Mouse (Mus musculus): ENCODE data around the gene Gigyf1. TPM values are rescaled to one million over a fixed set of nuclear protein-coding genes. Genes with fewer than 3 reads are reported as not detected.

Gene Gigyf1
- total RNA-seq, 1 experiment: 24.7 TPM

DNA sequence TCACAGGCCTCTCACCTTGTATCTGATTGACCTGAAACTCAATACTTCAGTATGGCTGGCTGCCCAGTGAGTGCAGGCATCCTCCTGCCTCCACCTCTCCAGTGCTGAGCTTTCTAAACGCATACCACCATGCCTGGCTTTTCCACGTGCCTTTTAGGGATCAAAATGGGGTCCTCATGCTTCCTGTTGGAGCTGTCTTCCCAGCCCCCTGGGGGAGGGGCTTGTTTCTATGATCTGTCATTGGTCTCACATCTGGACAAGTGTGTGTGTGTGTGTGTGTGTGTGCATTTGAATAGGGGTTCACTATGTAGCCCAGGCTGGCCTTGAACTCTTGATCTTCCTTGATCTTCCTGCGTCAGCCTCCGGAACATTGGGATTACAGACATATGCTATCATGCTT, 19.1 kb downstream of the Gigyf1 start:
- TF ChIP-seq ZNF384 (IDR thresholded peaks at IDR 0.05; ENCODE audit: low read depth, low read length): no peak
- TF ChIP-seq CHD2 (IDR thresholded peaks at IDR 0.05; ENCODE audit: low read depth, low read length): no peak
- no peak for TF ChIP-seq MAFK (IDR thresholded peaks at IDR 0.05; ENCODE audit: insufficient read depth, low read depth, low read length)
- no peak for TF ChIP-seq ZC3H11A (IDR thresholded peaks at IDR 0.05; ENCODE audit: borderline replicate concordance, low read depth, low read length)
- TF ChIP-seq HCFC1 (IDR thresholded peaks at IDR 0.05; ENCODE audit: borderline replicate concordance, insufficient read depth, low read length): no peak
- in situ Hi-C loops (cut with MboI; ENCODE audit: low sequenced_read_pairs in 2 of 2, unreplicated experiment in 2 of 2): no loop called here

DNA sequence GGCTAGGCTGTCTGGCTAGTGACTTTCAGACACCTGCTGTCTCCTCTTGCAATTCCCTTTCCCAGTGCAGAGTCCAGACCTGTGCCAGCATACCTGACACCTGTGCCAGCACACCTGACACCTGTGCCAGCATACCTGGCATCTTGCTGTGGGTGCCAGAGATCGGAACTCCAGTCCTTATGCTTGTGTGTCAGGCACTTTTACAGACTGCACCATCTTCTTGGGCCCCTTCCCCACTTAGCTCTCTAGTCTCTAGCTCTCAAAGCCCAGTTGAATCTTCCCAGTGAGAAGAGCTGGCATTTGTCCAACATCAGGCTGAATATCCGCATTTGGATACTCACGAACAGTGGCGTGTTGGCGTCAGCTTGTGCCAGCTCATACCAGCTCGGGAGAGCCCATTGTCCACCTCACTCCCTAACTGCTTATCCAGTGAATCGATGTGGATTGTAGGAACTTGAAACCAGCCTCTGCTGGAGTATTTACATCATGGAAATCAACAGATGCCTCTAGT, 21.0 kb downstream of the Gigyf1 start:
- H3K9me3 ChIP-seq (ENCODE audit: control insufficient read depth, insufficient read depth, low read depth, low read length): no peaks in the 10 kb centered on the region
- no peak for DNase-seq (ENCODE audit: low read depth, low spot score)
- in situ Hi-C loops (cut with MboI; ENCODE audit: low sequenced_read_pairs in 2 of 2, unreplicated experiment in 2 of 2): no loop called here
- no peak for TF ChIP-seq ZNF384 (IDR thresholded peaks at IDR 0.05; ENCODE audit: low read depth, low read length)
- TF ChIP-seq ZC3H11A (IDR thresholded peaks at IDR 0.05; ENCODE audit: borderline replicate concordance, low read depth, low read length): no peak
- no peak for TF ChIP-seq HCFC1 (IDR thresholded peaks at IDR 0.05; ENCODE audit: borderline replicate concordance, insufficient read depth, low read length)
- no peak for TF ChIP-seq CHD2 (IDR thresholded peaks at IDR 0.05; ENCODE audit: low read depth, low read length)
- no peak for TF ChIP-seq MAFK (IDR thresholded peaks at IDR 0.05; ENCODE audit: insufficient read depth, low read depth, low read length)
- H3K4me3 ChIP-seq (ENCODE audit: insufficient read depth in 1 of 2, low read depth in 1 of 2, low read length in 2 of 2, poor library complexity in 1 of 2, severe bottlenecking in 1 of 2): no peak overlapping the region
- H3K9ac ChIP-seq (ENCODE audit: insufficient read depth, low read depth, low read length, poor library complexity, severe bottlenecking): no peak overlapping the region
- H3K4me1 ChIP-seq (ENCODE audit: control insufficient read depth in 2 of 2, insufficient read depth in 2 of 2, low read length in 2 of 2, poor library complexity in 1 of 2): no peaks in the 10 kb centered on the region
- no peak overlapping the region for H3K27ac ChIP-seq (ENCODE audit: insufficient read depth, low read depth, low read length, poor library complexity, severe bottlenecking)
- H3K36me3 ChIP-seq (ENCODE audit: control insufficient read depth, insufficient read depth, low read length, poor library complexity, severe bottlenecking): no peaks in the 10 kb centered on the region

More for the DNA sequence above, 19.1 kb downstream of the Gigyf1 start:
- DNase-seq (ENCODE audit: low read depth, low spot score): no peak
- H3K4me1 ChIP-seq (ENCODE audit: control insufficient read depth in 2 of 2, insufficient read depth in 2 of 2, low read length in 2 of 2, poor library complexity in 1 of 2): no peaks in the 10 kb centered on the region
- no peak overlapping the region for H3K4me3 ChIP-seq (ENCODE audit: insufficient read depth in 1 of 2, low read depth in 1 of 2, low read length in 2 of 2, poor library complexity in 1 of 2, severe bottlenecking in 1 of 2)
- no peak overlapping the region for H3K9ac ChIP-seq (ENCODE audit: insufficient read depth, low read depth, low read length, poor library complexity, severe bottlenecking)
- H3K9me3 ChIP-seq (ENCODE audit: control insufficient read depth, insufficient read depth, low read depth, low read length): no peaks in the 10 kb centered on the region
- H3K27ac ChIP-seq (ENCODE audit: insufficient read depth, low read depth, low read length, poor library complexity, severe bottlenecking): no peak overlapping the region
- H3K36me3 ChIP-seq (ENCODE audit: control insufficient read depth, insufficient read depth, low read length, poor library complexity, severe bottlenecking): no peaks in the 10 kb centered on the region

GRCm38 (mm10) chr5:137540991-137541390, 22.6 kb downstream of the Gigyf1 start:
- Histone ChIP-seq H3K4me1 (ENCODE audit: control insufficient read depth in 2 of 2, insufficient read depth in 2 of 2, low read length in 2 of 2, poor library complexity in 1 of 2) (no peaks in the 10 kb centered on the region), H3K27ac (ENCODE audit: insufficient read depth, low read depth, low read length, poor library complexity, severe bottlenecking) (no peak overlapping the region), H3K9me3 (ENCODE audit: control insufficient read depth, insufficient read depth, low read depth, low read length) (no peaks in the 10 kb centered on the region), H3K4me3 (ENCODE audit: insufficient read depth in 1 of 2, low read depth in 1 of 2, low read length in 2 of 2, poor library complexity in 1 of 2, severe bottlenecking in 1 of 2) (no peak overlapping the region), H3K36me3 (ENCODE audit: control insufficient read depth, insufficient read depth, low read length, poor library complexity, severe bottlenecking) (no peaks in the 10 kb centered on the region), H3K9ac (ENCODE audit: insufficient read depth, low read depth, low read length, poor library complexity, severe bottlenecking) (no peak overlapping the region)
- DNase-seq (ENCODE audit: low read depth, low spot score): no peak
- no peak for TF ChIP-seq ZC3H11A (IDR thresholded peaks at IDR 0.05; ENCODE audit: borderline replicate concordance, low read depth, low read length)
- no peak for TF ChIP-seq MAFK (IDR thresholded peaks at IDR 0.05; ENCODE audit: insufficient read depth, low read depth, low read length)
- TF ChIP-seq HCFC1 (IDR thresholded peaks at IDR 0.05; ENCODE audit: borderline replicate concordance, insufficient read depth, low read length): no peak
- no peak for TF ChIP-seq CHD2 (IDR thresholded peaks at IDR 0.05; ENCODE audit: low read depth, low read length)
- TF ChIP-seq ZNF384 (IDR thresholded peaks at IDR 0.05; ENCODE audit: low read depth, low read length): no peak
- in situ Hi-C loops (cut with MboI; ENCODE audit: low sequenced_read_pairs in 2 of 2, unreplicated experiment in 2 of 2): no loop called here

- DNase-seq (ENCODE audit: low read depth, low spot score): no peak
- Histone ChIP-seq H3K27ac (ENCODE audit: insufficient read depth, low read depth, low read length, poor library complexity, severe bottlenecking) (no peak overlapping the region), H3K36me3 (ENCODE audit: control insufficient read depth, insufficient read depth, low read length, poor library complexity, severe bottlenecking) (no peaks in the 10 kb centered on the region), H3K4me3 (ENCODE audit: insufficient read depth in 1 of 2, low read depth in 1 of 2, low read length in 2 of 2, poor library complexity in 1 of 2, severe bottlenecking in 1 of 2) (no peak overlapping the region), H3K4me1 (ENCODE audit: control insufficient read depth in 2 of 2, insufficient read depth in 2 of 2, low read length in 2 of 2, poor library complexity in 1 of 2) (no peaks in the 10 kb centered on the region), H3K9me3 (ENCODE audit: control insufficient read depth, insufficient read depth, low read depth, low read length) (no peaks in the 10 kb centered on the region), H3K9ac (ENCODE audit: insufficient read depth, low read depth, low read length, poor library complexity, severe bottlenecking) (no peak overlapping the region)
- no peak for TF ChIP-seq MAFK (IDR thresholded peaks at IDR 0.05; ENCODE audit: insufficient read depth, low read depth, low read length)
- TF ChIP-seq HCFC1 (IDR thresholded peaks at IDR 0.05; ENCODE audit: borderline replicate concordance, insufficient read depth, low read length): no peak
- TF ChIP-seq ZNF384 (IDR thresholded peaks at IDR 0.05; ENCODE audit: low read depth, low read length): no peak
- TF ChIP-seq CHD2 (IDR thresholded peaks at IDR 0.05; ENCODE audit: low read depth, low read length): no peak
- no peak for TF ChIP-seq ZC3H11A (IDR thresholded peaks at IDR 0.05; ENCODE audit: borderline replicate concordance, low read depth, low read length)
- in situ Hi-C loops (cut with MboI; ENCODE audit: low sequenced_read_pairs in 2 of 2, unreplicated experiment in 2 of 2): no loop called here
Observed at GRCm38 (mm10) chr5:137541768-137542540, 23.6 kb downstream of the Gigyf1 start.
